In the genomic region with DNA sequence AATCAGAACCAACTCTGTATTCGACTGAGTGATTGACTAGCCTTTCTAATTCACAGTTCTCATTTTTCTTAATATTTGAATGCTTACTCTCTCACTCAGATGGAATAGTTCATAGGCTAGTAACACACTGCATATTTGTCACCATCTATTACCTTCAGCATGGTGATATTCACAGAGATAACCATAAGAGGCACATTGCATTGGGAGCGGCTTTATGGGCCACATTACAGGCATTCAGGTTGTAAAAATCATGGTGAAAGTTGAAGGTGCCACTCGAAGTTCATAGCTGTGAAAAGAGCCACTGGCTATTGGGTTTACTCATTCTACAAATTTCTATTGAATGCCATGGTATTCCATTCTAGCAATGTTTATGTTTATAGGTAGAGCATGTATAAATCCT, we compare ENCODE assay signal across 31 mouse cellular contexts.
"Had no signal": no experiment of that assay in that cellular context is flagged by ENCODE, and none has a peak within 500 bp of the region (broad histone marks: within the 10 kb centered on the region; RNA-seq: fewer than 3 reads in every experiment).

No protein-coding gene starts in this region.

- H3K36me3 ChIP-seq: limb, embryonic 10.5 days; limb, embryonic 12.5 days; limb, embryonic 13.5 days; limb, embryonic 15.5 days; liver, embryonic 12.5 days; liver, embryonic 13.5 days; liver, embryonic 15.5 days; lung, embryonic 15.5 days; midbrain, embryonic 10.5 days; midbrain, embryonic 12.5 days; midbrain, embryonic 13.5 days; midbrain, embryonic 15.5 days had no signal

- ATAC-seq: liver, embryonic 12.5 days; liver, postnatal 0 days; lung, postnatal 0 days; midbrain, embryonic 13.5 days; midbrain, embryonic 15.5 days; midbrain, embryonic 16.5 days had no signal

- H3K27me3 ChIP-seq: limb, embryonic 12.5 days; limb, embryonic 13.5 days; limb, embryonic 15.5 days; liver, embryonic 12.5 days; liver, embryonic 13.5 days; liver, embryonic 15.5 days; lung, embryonic 15.5 days; megakaryocyte, embryonic 14.5 days; midbrain, embryonic 12.5 days; midbrain, embryonic 13.5 days; midbrain, embryonic 15.5 days had no signal

- H3K9ac ChIP-seq: limb, embryonic 12.5 days; limb, embryonic 13.5 days; limb, embryonic 15.5 days; liver, embryonic 12.5 days; liver, embryonic 13.5 days; liver, embryonic 14.5 days; liver, embryonic 15.5 days; liver, postnatal 0 days; lung, embryonic 14.5 days; lung, embryonic 15.5 days; midbrain, embryonic 12.5 days; midbrain, embryonic 13.5 days; midbrain, embryonic 15.5 days had no signal

- H3K4me3 ChIP-seq: limb, embryonic 10.5 days; limb, embryonic 12.5 days; limb, embryonic 13.5 days; limb, embryonic 15.5 days; liver, embryonic 12.5 days; liver, embryonic 13.5 days; liver, embryonic 15.5 days; lung, embryonic 15.5 days; megakaryocyte, embryonic 14.5 days; midbrain, embryonic 10.5 days; midbrain, embryonic 12.5 days; midbrain, embryonic 13.5 days; midbrain, embryonic 15.5 days; myocyte had no signal

- H3K27ac ChIP-seq: limb, embryonic 10.5 days; limb, embryonic 12.5 days; limb, embryonic 13.5 days; liver, embryonic 12.5 days; liver, embryonic 13.5 days; liver, embryonic 14.5 days; liver, embryonic 15.5 days; lung, embryonic 15.5 days; macrophage; midbrain, embryonic 10.5 days; midbrain, embryonic 12.5 days; midbrain, embryonic 13.5 days; midbrain, embryonic 15.5 days had no signal

- H3K4me2 ChIP-seq: limb, embryonic 12.5 days; limb, embryonic 13.5 days; limb, embryonic 15.5 days; liver, embryonic 11.5 days; liver, embryonic 12.5 days; liver, embryonic 13.5 days; liver, embryonic 15.5 days; lung, embryonic 14.5 days; lung, embryonic 15.5 days; midbrain, embryonic 11.5 days; midbrain, embryonic 12.5 days; midbrain, embryonic 13.5 days; midbrain, embryonic 15.5 days had no signal

- H3K4me1 ChIP-seq: limb, embryonic 10.5 days; limb, embryonic 12.5 days; limb, embryonic 13.5 days; limb, embryonic 15.5 days; liver, embryonic 12.5 days; liver, embryonic 13.5 days; liver, embryonic 15.5 days; lung, embryonic 15.5 days; megakaryocyte, embryonic 14.5 days; midbrain, embryonic 10.5 days; midbrain, embryonic 12.5 days; midbrain, embryonic 13.5 days; midbrain, embryonic 15.5 days had no signal

- H3K9me3 ChIP-seq: limb, embryonic 10.5 days; limb, embryonic 12.5 days; limb, embryonic 13.5 days; limb, embryonic 15.5 days; liver, embryonic 12.5 days; liver, embryonic 13.5 days; liver, embryonic 15.5 days; lung, embryonic 15.5 days; megakaryocyte, embryonic 14.5 days; midbrain, embryonic 10.5 days; midbrain, embryonic 12.5 days; midbrain, embryonic 13.5 days; midbrain, embryonic 15.5 days had no signal

- DNase-seq: left cerebral cortex, postnatal 4 days; liver; liver, embryonic 13.5 days; liver, postnatal 0 days; lung, adult 18-20 months; lung, adult 2 months; lung, embryonic 14.5 days; lung, postnatal 10 days; lung, postnatal 14 days; lung, postnatal 36 days; lung, postnatal 4 days; midbrain, embryonic 14.5 days had no signal
